Mouse (Mus musculus): ENCODE data around the gene Spef2.

- TF ChIP-seq CTCF (IDR thresholded peaks at IDR 0.05; ENCODE audit: low read depth): no peak
- no peak for TF ChIP-seq EP300 (IDR thresholded peaks at IDR 0.05; ENCODE audit: low read depth)
Observed at GRCm38 (mm10) chr15:9690845-9691244, 57.8 kb downstream of the Spef2 start.
